Mouse (Mus musculus): ENCODE data around the gene Gdpd1. TPM values are rescaled to one million over a fixed set of nuclear protein-coding genes. Genes with fewer than 3 reads are reported as not detected.
"Not testable (repeated sequence)": the region's sequence is repeated elsewhere in the genome, so short reads cannot be mapped to it uniquely, and the experiment has no call there.

Gdpd1 gene
- total RNA-seq, 2 experiments from 2014 or later, result 39.8 to 40.2 TPM

- DNase-seq (ENCODE audit: low spot score in 2 of 2), result no peak
Observed at GRCm38 (mm10) chr11:87028212-87028611, 45.6 kb downstream of the Gdpd1 start.

- DNase-seq (ENCODE audit: low spot score in 2 of 2), result no peak
Observed at GRCm38 (mm10) chr11:87026096-87026875, 47.6 kb downstream of the Gdpd1 start.

GRCm38 (mm10) chr11:87025351-87025750, 48.5 kb downstream of the Gdpd1 start:
- no peak for DNase-seq (ENCODE audit: low spot score in 2 of 2)

GRCm38 (mm10) chr11:87023240-87023639, 50.6 kb downstream of the Gdpd1 start:
- DNase-seq (ENCODE audit: low spot score in 2 of 2), result not testable (repeated sequence)

GRCm38 (mm10) chr11:87022765-87023164, 51.1 kb downstream of the Gdpd1 start:
- DNase-seq (ENCODE audit: low spot score in 2 of 2), result no peak

- DNase-seq (ENCODE audit: low spot score in 2 of 2), result no peak
Observed at GRCm38 (mm10) chr11:87021551-87021950, 52.3 kb downstream of the Gdpd1 start.

GRCm38 (mm10) chr11:87020449-87020848, 53.4 kb downstream of the Gdpd1 start:
- no peak for DNase-seq (ENCODE audit: low spot score in 2 of 2)

- DNase-seq (ENCODE audit: low spot score in 2 of 2), result no peak
Observed at GRCm38 (mm10) chr11:87019431-87019830, 54.4 kb downstream of the Gdpd1 start.

- DNase-seq (ENCODE audit: low spot score in 2 of 2), result no peak
Observed at GRCm38 (mm10) chr11:87018081-87018480, 55.8 kb downstream of the Gdpd1 start.

GRCm38 (mm10) chr11:87015691-87016090, 58.2 kb downstream of the Gdpd1 start:
- no peak for DNase-seq (ENCODE audit: low spot score in 2 of 2)

- DNase-seq (ENCODE audit: low spot score in 2 of 2), result peak; percentile 48 to 62
Observed at GRCm38 (mm10) chr11:87010476-87010875, 63.4 kb downstream of the Gdpd1 start.

- no peak for DNase-seq (ENCODE audit: low spot score in 2 of 2)
Observed at GRCm38 (mm10) chr11:87007371-87007770, 66.5 kb downstream of the Gdpd1 start.

- no peak for DNase-seq (ENCODE audit: low spot score in 2 of 2)
Observed at GRCm38 (mm10) chr11:87004960-87005755, 68.7 kb downstream of the Gdpd1 start.

- peak in 1 of 2 experiments; percentile 45 for DNase-seq (ENCODE audit: low spot score in 2 of 2)
Observed at GRCm38 (mm10) chr11:87002078-87002829, 71.6 kb downstream of the Gdpd1 start.

GRCm38 (mm10) chr11:87001217-87001616, 72.6 kb downstream of the Gdpd1 start:
- no peak for DNase-seq (ENCODE audit: low spot score in 2 of 2)

GRCm38 (mm10) chr11:86996266-86996665, 77.6 kb downstream of the Gdpd1 start:
- DNase-seq (ENCODE audit: low spot score in 2 of 2), result no peak

GRCm38 (mm10) chr11:86995625-86996221, 78.1 kb downstream of the Gdpd1 start:
- peak; percentile 59 to 72 for DNase-seq (ENCODE audit: low spot score in 2 of 2)

- no peak for DNase-seq (ENCODE audit: low spot score in 2 of 2)
Observed at GRCm38 (mm10) chr11:86994791-86995624, 78.9 kb downstream of the Gdpd1 start.

- DNase-seq (ENCODE audit: low spot score in 2 of 2), result no peak
Observed at GRCm38 (mm10) chr11:86994330-86994729, 79.5 kb downstream of the Gdpd1 start.

Measured in left cerebral cortex, adult 18-20 months (tissue).